Mouse (Mus musculus) lung, postnatal 0 days (tissue): ENCODE data around the gene Stim1.

Experiments
- CTCF ChIP-seq: IDR thresholded peaks from 2 replicates; pipeline ENCODE4 v1.5.1; 2016; ENCODE audit warnings: antibody characterized with exemption, mild to moderate bottlenecking
- EP300 ChIP-seq: IDR thresholded peaks from 2 replicates; pipeline ENCODE4 v1.6.1; 2016; ENCODE audit warnings: antibody characterized with exemption, mild to moderate bottlenecking, control low read depth

- no peak for TF ChIP-seq CTCF
- no peak for TF ChIP-seq EP300
Measured at GRCm38 (mm10) chr7:102260518-102260917, 7.1 kb upstream of the Stim1 start.
